Mouse (Mus musculus) cerebral cortex, adult 2 months (tissue): Measurements from ENCODE around the gene Fgfr2.

Experiments
- WGBS: fragments of 180-500 bp; shearing (Covaris S2); methylation state at CpG from one replicate; pipeline ENCODE4 v1.1.7; 2018; 5-methylcytosine and 5-hydroxymethylcytosine counted together

Fgfr2 gene

DNA sequence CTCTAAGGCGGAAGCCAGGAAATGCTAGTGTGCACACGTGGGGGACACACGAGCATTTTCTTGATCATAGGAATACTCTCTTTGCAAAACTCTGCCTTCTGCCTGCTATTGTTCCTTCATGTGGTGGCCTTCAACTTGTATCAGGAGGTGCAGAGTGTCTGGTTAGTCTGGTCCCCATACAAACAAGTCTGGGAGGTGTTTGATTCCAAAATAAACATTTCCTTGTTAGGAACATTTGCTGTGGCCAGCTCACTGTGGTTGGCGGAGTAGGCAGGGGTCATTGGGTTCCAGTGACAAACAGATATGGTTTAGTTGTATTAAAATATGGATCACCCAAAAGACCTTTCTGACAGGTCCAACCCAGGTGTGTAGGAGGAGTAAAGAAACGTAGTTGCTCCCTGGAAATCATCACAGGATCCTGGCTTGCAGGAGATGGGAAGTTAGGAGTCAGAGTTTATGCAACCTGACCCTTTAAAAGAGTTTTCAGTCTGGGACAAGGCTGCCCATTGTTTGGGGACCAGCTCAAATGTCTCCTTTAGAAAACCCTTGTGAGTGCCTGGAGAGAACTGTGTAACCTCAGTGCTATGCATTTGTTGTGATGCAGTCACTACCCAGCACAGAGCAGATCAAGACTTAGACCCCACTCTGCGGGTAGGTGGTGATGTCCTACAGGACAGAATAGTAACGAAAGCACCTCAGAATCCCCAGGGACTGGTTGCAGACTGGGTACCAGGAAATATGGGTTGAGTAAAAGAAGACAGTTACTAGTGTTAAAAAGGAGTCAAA lies 235.9 kb downstream of the Fgfr2 start:
- WGBS: 73% methylated on average over 7 of the region's 7 CpGs

DNA sequence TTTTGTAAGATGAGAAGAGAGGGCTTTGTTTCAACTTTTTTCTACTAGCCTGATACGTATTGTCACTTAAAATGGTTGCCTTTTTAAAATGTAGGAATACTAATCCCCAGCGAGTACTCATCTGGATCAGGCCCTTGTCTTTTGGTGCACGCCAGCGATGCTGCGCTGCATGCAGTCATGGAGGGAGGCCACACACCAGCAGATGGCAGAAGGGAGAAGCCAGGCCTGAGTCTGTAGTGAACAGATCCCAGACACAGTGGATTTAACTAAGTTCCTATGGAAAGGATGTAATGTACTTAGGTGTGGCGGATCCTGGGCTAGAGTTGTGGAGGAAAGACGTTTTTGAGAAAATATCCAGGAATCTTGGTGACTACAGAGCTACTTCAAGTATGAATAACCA lies 239.1 kb downstream of the Fgfr2 start:
- WGBS: 71% methylated on average over 7 of the region's 7 CpGs

GRCm38 (mm10) chr7:132882343-132882742 lies 240.8 kb downstream of the Fgfr2 start:
- 56% methylated on average over 2 of the region's 2 CpGs for WGBS

DNA sequence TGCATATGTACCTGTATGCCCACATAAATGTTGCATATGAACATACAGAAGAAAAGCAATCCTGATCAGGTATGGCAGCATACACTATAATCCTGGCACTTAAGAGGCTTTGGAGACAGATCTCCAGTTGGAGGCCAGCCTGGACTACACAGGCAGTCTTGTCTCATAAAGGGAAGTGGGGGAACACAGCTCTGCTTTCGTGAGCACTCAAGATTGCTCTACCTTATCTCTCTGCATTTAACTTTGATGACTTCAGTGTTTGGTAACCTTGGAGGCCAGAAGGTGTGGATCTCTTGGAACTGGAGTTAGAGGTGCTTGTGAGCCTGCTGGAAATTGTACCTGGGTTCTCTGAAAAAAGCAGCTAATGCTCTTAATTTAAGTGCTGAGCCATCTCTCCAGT lies 242.9 kb downstream of the Fgfr2 start:
- WGBS: 91% methylated on average over 1 of the region's 1 CpGs

DNA sequence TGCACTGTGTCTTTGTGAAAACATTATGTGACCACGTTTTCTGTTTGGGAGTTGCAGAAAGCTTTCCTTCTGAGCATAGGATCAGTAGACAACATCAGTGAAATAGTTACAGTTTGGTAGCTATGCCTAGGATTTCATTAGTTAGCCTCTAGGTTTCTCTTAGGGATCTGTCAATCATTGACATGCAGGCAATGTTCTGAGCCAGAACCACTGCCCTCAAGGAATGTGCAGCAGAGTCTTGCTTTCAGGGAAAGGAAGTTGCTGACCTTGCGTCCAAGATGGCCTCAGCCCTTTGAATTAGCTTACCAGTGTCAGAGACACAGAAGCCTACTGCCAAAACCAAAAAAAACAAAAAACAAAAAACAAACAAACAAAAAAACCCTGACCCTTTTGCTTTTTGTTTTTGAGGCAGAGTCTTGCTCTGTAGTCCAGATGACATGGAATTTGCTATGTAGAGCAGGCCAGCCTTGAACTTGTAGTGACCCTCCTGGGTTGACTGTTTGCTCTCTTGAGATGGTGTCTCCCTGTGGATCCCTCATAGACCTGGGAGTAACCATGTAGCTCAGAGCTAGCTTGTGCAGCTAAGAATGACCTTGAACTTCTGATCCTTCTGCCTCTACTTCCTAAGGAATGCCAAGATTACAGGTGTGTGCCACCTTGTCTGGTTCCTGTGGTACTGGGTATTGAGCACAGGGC lies 247.6 kb downstream of the Fgfr2 start:
- 80% methylated on average over 2 of the region's 2 CpGs for WGBS

DNA sequence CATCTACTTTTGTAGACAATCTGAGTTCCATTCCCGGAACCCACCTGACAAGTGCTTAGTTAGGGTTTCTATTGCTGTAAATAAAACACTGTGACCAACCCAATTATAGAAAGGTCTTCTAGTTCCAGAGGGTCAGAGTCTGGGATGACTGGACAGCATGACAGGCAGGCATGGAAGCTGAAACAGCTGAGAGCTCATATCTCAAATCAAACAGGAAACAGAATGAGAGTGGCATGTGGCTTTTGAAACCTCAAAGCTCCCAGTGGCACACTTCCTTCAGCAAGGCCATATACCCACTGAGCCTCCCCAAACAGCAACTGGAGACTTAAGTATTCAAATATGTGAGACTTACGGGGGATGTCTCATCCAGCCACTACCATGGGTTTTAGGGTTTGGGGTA lies 250.1 kb downstream of the Fgfr2 start:
- WGBS: 96% methylated on average over 2 of the region's 2 CpGs

DNA sequence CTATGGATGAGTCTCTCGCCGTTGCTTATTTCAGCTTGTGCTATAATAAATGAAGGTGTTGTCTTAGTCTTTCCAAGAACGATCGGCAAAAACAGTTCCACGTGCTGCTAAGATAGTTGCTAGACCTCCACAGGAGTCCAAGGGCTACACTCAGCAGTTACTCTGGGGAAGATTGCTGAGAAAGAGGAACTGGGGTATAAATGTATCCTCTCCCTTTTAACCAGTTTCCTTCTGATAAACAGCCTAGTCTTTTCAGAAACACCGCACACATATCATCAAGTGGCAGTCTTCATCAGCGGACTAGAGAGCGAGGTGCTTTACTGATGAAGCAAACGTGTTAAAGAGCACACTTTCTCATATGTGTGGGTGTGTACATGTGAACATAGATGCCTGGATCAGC lies 256.8 kb downstream of the Fgfr2 start:
- WGBS: 87% methylated on average over 9 of the region's 9 CpGs

GRCm38 (mm10) chr7:132859042-132859958 lies 263.9 kb downstream of the Fgfr2 start, which contains the start of gene Abraxas2:
Gene Abraxas2 (plus strand): TSS chr7:132859225.
- under 1% methylated on average over 53 of the region's 53 CpGs for WGBS

- 73% methylated on average over 5 of the region's 5 CpGs for WGBS
These were observed 265.0 kb downstream of the Fgfr2 start for GRCm38 (mm10) chr7:132858043-132858608.

- WGBS: 80% methylated on average over 1 of the region's 1 CpGs
These were observed 267.1 kb downstream of the Fgfr2 start for GRCm38 (mm10) chr7:132856083-132856482.

GRCm38 (mm10) chr7:132853946-132854345 lies 269.2 kb downstream of the Fgfr2 start:
- 55% methylated on average over 4 of the region's 4 CpGs for WGBS

GRCm38 (mm10) chr7:132853361-132853760 lies 269.8 kb downstream of the Fgfr2 start:
- WGBS: 66% methylated on average over 6 of the region's 6 CpGs

GRCm38 (mm10) chr7:132852173-132852844 lies 270.8 kb downstream of the Fgfr2 start, which contains the start of gene Eef1akmt2:
Gene Eef1akmt2 (minus strand): TSS chr7:132852673.
- under 1% methylated on average over 37 of the region's 37 CpGs for WGBS

GRCm38 (mm10) chr7:132843152-132843551 lies 280.0 kb downstream of the Fgfr2 start:
- 87% methylated on average over 3 of the region's 3 CpGs for WGBS

- 94% methylated on average over 1 of the region's 1 CpGs for WGBS
These were observed 280.7 kb downstream of the Fgfr2 start for GRCm38 (mm10) chr7:132842455-132842854.

DNA sequence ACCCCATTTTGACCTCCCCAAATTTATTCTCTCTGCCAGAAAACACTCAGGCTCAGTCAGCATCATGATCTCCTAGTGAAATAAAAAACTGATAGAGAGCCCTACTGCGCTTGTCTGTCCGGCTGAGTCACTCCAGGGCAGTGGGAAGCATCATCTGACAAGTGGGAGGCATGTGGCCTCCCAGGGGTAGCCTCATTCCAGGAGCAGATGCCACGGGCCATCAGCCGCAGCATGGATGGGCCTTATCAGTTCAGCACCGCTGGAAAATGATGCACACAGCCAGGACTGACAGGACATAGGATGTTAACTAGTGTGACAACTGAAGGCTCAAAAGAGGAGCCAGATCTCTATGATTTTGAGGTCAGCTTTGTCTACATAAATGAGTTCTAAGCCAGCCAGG lies 281.9 kb downstream of the Fgfr2 start:
- 75% methylated on average over 5 of the region's 5 CpGs for WGBS

DNA sequence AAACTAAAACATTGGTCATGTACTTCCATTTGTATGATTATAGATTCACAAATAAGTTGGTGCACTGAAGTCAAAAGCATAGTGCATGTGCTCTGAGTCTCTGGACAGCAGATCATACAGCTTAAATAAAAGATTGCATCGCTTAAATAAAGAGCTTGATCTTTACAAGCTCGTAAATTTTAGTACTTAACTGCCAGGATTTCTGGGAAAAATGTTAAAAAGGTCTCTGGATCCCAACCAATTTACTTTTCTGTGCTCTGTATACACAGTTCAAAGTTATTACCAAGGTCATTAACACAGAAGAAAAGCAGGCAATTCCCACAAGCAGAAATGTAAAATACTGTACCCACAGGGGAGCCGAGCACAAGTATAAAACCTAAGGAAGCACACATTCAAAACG lies 292.2 kb downstream of the Fgfr2 start:
- WGBS: 69% methylated on average over 4 of the region's 4 CpGs

- WGBS: 4% methylated on average over 1 of the region's 1 CpGs
These were observed 298.7 kb downstream of the Fgfr2 start for GRCm38 (mm10) chr7:132824346-132825022.

DNA sequence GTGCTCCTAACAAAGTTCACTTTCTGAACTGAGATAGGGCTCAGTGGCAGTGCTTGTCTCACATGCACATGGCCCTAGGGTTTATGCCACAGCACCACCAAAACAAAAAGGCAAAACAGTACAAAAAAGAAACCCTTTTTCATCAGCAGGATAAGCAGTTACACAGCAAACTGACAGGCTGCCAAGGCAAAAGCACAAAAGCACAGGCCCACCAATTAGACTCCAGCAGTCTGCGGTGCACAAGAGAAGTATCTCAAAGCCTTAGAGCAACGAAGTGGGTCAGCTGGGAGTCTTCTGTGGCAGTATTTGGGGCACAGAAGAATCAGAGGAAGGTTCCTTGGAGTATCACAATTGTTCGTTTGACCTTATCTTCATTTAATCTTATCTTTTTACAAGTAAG lies 302.5 kb downstream of the Fgfr2 start:
- 52% methylated on average over 3 of the region's 3 CpGs for WGBS

DNA sequence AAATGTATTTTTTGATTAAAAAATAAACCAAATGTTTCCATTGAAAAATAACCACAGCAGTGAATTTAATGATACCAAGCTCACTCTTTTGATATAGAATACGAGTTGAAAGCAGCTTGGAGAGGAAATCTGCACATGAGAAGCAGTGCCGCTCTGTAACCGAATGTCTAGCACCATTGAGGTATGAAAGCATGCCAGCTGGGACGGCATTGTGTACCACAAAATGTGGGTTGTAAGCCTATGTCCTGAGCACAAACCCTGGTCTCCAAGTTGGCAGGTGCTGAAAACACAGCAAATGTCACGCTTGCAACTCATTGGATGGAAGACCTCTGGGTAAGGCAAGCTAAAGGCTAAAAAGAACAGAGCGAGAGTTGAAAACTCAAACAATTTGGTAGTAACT lies 306.1 kb downstream of the Fgfr2 start:
- WGBS: 92% methylated on average over 6 of the region's 6 CpGs

DNA sequence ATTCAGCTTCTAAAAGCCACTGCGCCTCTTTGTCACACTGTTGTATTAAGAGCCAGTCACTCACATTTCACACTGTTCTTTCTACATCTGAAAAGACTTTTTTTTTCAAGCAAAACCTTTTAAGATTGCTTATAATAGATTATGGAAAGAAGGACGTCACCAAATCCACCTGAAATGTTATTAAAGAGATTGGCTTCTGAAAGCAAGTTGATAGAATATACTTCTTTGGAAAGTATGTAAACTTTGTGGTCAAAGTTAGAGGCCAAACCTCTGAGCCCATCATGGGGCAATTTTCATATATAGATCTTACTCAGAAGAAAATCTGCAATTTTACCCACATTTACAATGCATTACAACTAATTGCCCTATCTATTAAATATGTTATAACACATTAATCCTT lies 306.6 kb downstream of the Fgfr2 start:
- 93% methylated on average over 2 of the region's 2 CpGs for WGBS
